Mouse (Mus musculus): ENCODE data around the gene Gm40193. TPM values are rescaled to one million over a fixed set of nuclear protein-coding genes. Genes with fewer than 3 reads are reported as not detected.
"Not testable (repeated sequence)": the region's sequence is repeated elsewhere in the genome, so short reads cannot be mapped to it uniquely, and the experiment has no call there.

Gene Gm40193
- not detected in 2 replicates for polyA plus RNA-seq (2015; fragmentation: Nextera tagmentation; extraction: Ambion mirVana)

GRCm38 (mm10) chr11:70532839-70533238 is at the start of gene Gm40193:
Gm40193 (minus strand) TSS chr11:70532939.
- Histone ChIP-seq H3K4me1 (no peaks in the 10 kb centered on the region), H3K9ac (replicated peaks) (no peak within 1 kb of the TSS), H3K9me3 (no peaks in the 10 kb centered on the region), H3K27me3 (no peaks in the 10 kb centered on the region), H3K27ac (replicated peaks) (no peak within 1 kb of the TSS), H3K4me2 (replicated peaks) (no peak within 1 kb of the TSS), H3K4me3 (no peak within 1 kb of the TSS), H3K36me3 (peaks cover 15% of the 10 kb centered on the region)
- no peak for ATAC-seq (replicated peaks)
- 74% methylated on average over 6 of the region's 6 CpGs for WGBS

GRCm38 (mm10) chr11:70582196-70582595 is 49.5 kb upstream of the Gm40193 start:
- H3K27ac ChIP-seq (replicated peaks), result no peak overlapping the region
- no peak for ATAC-seq (replicated peaks)
- 76% methylated on average over 3 of the region's 3 CpGs for WGBS
- H3K4me1 ChIP-seq, result peaks cover 45% of the 10 kb centered on the region
- no peaks in the 10 kb centered on the region for H3K9me3 ChIP-seq
- no peak overlapping the region for H3K9ac ChIP-seq (replicated peaks)
- H3K36me3 ChIP-seq, result no peaks in the 10 kb centered on the region
- no peak overlapping the region for H3K4me2 ChIP-seq (replicated peaks)
- no peaks in the 10 kb centered on the region for H3K27me3 ChIP-seq
- no peak overlapping the region for H3K4me3 ChIP-seq

GRCm38 (mm10) chr11:70580921-70581320 is 48.2 kb upstream of the Gm40193 start:
- no peak overlapping the region for H3K27ac ChIP-seq (replicated peaks)
- no peak overlapping the region for H3K4me2 ChIP-seq (replicated peaks)
- 77% methylated on average over 3 of the region's 3 CpGs for WGBS
- H3K4me3 ChIP-seq, result no peak overlapping the region
- H3K4me1 ChIP-seq, result peaks cover 50% of the 10 kb centered on the region
- H3K9ac ChIP-seq (replicated peaks), result no peak overlapping the region
- no peaks in the 10 kb centered on the region for H3K36me3 ChIP-seq
- ATAC-seq (replicated peaks), result no peak
- no peaks in the 10 kb centered on the region for H3K9me3 ChIP-seq
- H3K27me3 ChIP-seq, result no peaks in the 10 kb centered on the region

- WGBS, result 50% methylated on average over 5 of the region's 5 CpGs
- H3K27me3 ChIP-seq, result no peaks in the 10 kb centered on the region
- peaks cover 47% of the 10 kb centered on the region for H3K4me1 ChIP-seq
- H3K4me2 ChIP-seq (replicated peaks), result no peak overlapping the region
- no peaks in the 10 kb centered on the region for H3K9me3 ChIP-seq
- no peak overlapping the region for H3K4me3 ChIP-seq
- no peaks in the 10 kb centered on the region for H3K36me3 ChIP-seq
- no peak overlapping the region for H3K27ac ChIP-seq (replicated peaks)
- no peak for ATAC-seq (replicated peaks)
- H3K9ac ChIP-seq (replicated peaks), result no peak overlapping the region
These were observed 47.6 kb upstream of the Gm40193 start for GRCm38 (mm10) chr11:70580358-70580720.

- no peak for ATAC-seq (replicated peaks)
- H3K4me3 ChIP-seq, result no peak overlapping the region
These were observed 47.1 kb upstream of the Gm40193 start for GRCm38 (mm10) chr11:70579710-70580357.

GRCm38 (mm10) chr11:70578962-70579361 is 46.2 kb upstream of the Gm40193 start:
- Histone ChIP-seq H3K27ac (replicated peaks) (no peak overlapping the region), H3K4me2 (replicated peaks) (no peak overlapping the region), H3K36me3 (no peaks in the 10 kb centered on the region), H3K27me3 (no peaks in the 10 kb centered on the region), H3K9ac (replicated peaks) (no peak overlapping the region), H3K9me3 (no peaks in the 10 kb centered on the region), H3K4me1 (peaks cover 37% of the 10 kb centered on the region), H3K4me3 (no peak overlapping the region)
- ATAC-seq (replicated peaks), result no peak
- 93% methylated on average over 6 of the region's 6 CpGs for WGBS

More at GRCm38 (mm10) chr11:70579710-70580357, 47.1 kb upstream of the Gm40193 start:
- Histone ChIP-seq H3K27me3 (no peaks in the 10 kb centered on the region), H3K4me2 (replicated peaks) (no peak overlapping the region), H3K36me3 (no peaks in the 10 kb centered on the region), H3K9ac (replicated peaks) (no peak overlapping the region), H3K27ac (replicated peaks) (no peak overlapping the region), H3K4me1 (peaks cover 42% of the 10 kb centered on the region), H3K9me3 (no peaks in the 10 kb centered on the region)
- 82% methylated on average over 9 of the region's 9 CpGs for WGBS

- H3K9me3 ChIP-seq, result no peaks in the 10 kb centered on the region
- H3K36me3 ChIP-seq, result no peaks in the 10 kb centered on the region
- no peak overlapping the region for H3K4me2 ChIP-seq (replicated peaks)
- no peak overlapping the region for H3K27ac ChIP-seq (replicated peaks)
- no peak overlapping the region for H3K9ac ChIP-seq (replicated peaks)
- H3K4me1 ChIP-seq, result peaks cover 39% of the 10 kb centered on the region
- WGBS, result 76% methylated on average over 3 of the region's 3 CpGs
- no peak overlapping the region for H3K4me3 ChIP-seq
- ATAC-seq (replicated peaks), result no peak
- no peaks in the 10 kb centered on the region for H3K27me3 ChIP-seq
These were observed 44.5 kb upstream of the Gm40193 start for GRCm38 (mm10) chr11:70577201-70577600.

GRCm38 (mm10) chr11:70573872-70574271 is 41.1 kb upstream of the Gm40193 start:
- no peak overlapping the region for H3K4me2 ChIP-seq (replicated peaks)
- H3K9ac ChIP-seq (replicated peaks), result no peak overlapping the region
- H3K27ac ChIP-seq (replicated peaks), result peak overlapping the region; percentile 57

GRCm38 (mm10) chr11:70572348-70572902 is 39.7 kb upstream of the Gm40193 start:
- Histone ChIP-seq H3K9me3 (no peaks in the 10 kb centered on the region), H3K4me3 (no peak overlapping the region), H3K4me1 (peaks cover 15% of the 10 kb centered on the region), H3K36me3 (no peaks in the 10 kb centered on the region), H3K27ac (replicated peaks) (no peak overlapping the region), H3K27me3 (no peaks in the 10 kb centered on the region), H3K4me2 (replicated peaks) (no peak overlapping the region), H3K9ac (replicated peaks) (no peak overlapping the region)
- no peak for ATAC-seq (replicated peaks)
- 75% methylated on average over 5 of the region's 5 CpGs for whole genome bisulfite sequencing

More at GRCm38 (mm10) chr11:70573872-70574271, 41.1 kb upstream of the Gm40193 start:
- Histone ChIP-seq H3K9me3 (no peaks in the 10 kb centered on the region), H3K27me3 (no peaks in the 10 kb centered on the region), H3K36me3 (no peaks in the 10 kb centered on the region), H3K4me3 (no peak overlapping the region), H3K4me1 (peaks cover 28% of the 10 kb centered on the region)
- WGBS, result 20% methylated on average over 6 of the region's 6 CpGs
- ATAC-seq (replicated peaks), result no peak

- Histone ChIP-seq H3K4me2 (replicated peaks) (no peak overlapping the region), H3K9ac (replicated peaks) (no peak overlapping the region), H3K27ac (replicated peaks) (no peak overlapping the region), H3K27me3 (no peaks in the 10 kb centered on the region), H3K9me3 (no peaks in the 10 kb centered on the region), H3K36me3 (no peaks in the 10 kb centered on the region), H3K4me1 (peaks cover 8% of the 10 kb centered on the region), H3K4me3 (no peak overlapping the region)
- no peak for ATAC-seq (replicated peaks)
- 97% methylated on average over 1 of the region's 1 CpGs for WGBS
These were observed 38.9 kb upstream of the Gm40193 start for GRCm38 (mm10) chr11:70571641-70572040.

- not testable (repeated sequence) for H3K4me2 ChIP-seq (replicated peaks); H3K4me1 ChIP-seq
These were observed 37.9 kb upstream of the Gm40193 start for GRCm38 (mm10) chr11:70570614-70571013.

GRCm38 (mm10) chr11:70566586-70566985 is 33.8 kb upstream of the Gm40193 start:
- WGBS, result 70% methylated on average over 7 of the region's 7 CpGs
- no peak overlapping the region for H3K4me3 ChIP-seq
- H3K36me3 ChIP-seq, result no peaks in the 10 kb centered on the region
- no peaks in the 10 kb centered on the region for H3K9me3 ChIP-seq
- H3K27me3 ChIP-seq, result no peaks in the 10 kb centered on the region
- no peak for ATAC-seq (replicated peaks)
- H3K4me2 ChIP-seq (replicated peaks), result no peak overlapping the region
- no peak overlapping the region for H3K27ac ChIP-seq (replicated peaks)
- H3K4me1 ChIP-seq, result peaks cover 33% of the 10 kb centered on the region
- no peak overlapping the region for H3K9ac ChIP-seq (replicated peaks)

More at GRCm38 (mm10) chr11:70570614-70571013, 37.9 kb upstream of the Gm40193 start:
- not testable (repeated sequence) for H3K9me3 ChIP-seq; H3K27me3 ChIP-seq; H3K9ac ChIP-seq (replicated peaks); H3K36me3 ChIP-seq; ATAC-seq (replicated peaks); H3K27ac ChIP-seq (replicated peaks); H3K4me3 ChIP-seq
- 97% methylated on average over 1 of the region's 1 CpGs for WGBS

Data from forebrain, embryonic 15.5 days (tissue).